Mouse (Mus musculus) heart, embryonic 14.5 days (tissue): ENCODE results near the gene Pik3cd. TPM values are rescaled to one million over a fixed set of nuclear protein-coding genes. Genes with fewer than 3 reads are reported as not detected.

Experiments
- ATAC-seq: fragments of 200-750 bp; cut with Nextera tagmentation; 2 replicates; pipeline ENCODE4 v1.8.0; 2017; ENCODE audit warnings: low read depth, moderate TSS enrichment; ENCODE audit not compliant: insufficient number of reproducible peaks, insufficient read depth, low FRiP score
- H3K27ac ChIP-seq, 2 experiments: fragments of 200-500 bp in 1 of 2; fragments of 300-500 bp in 1 of 2; sonication (generic) in 1 of 2; replicated peaks in 1 of 2; 2 replicates each; pipeline ENCODE4 v1.5.1; 2012 to 2014; ENCODE audit warnings: low read depth in 2 of 2, low read length in 2 of 2, control low read depth in 1 of 2, mild to moderate bottlenecking in 1 of 2, mixed read lengths in 1 of 2; ENCODE audit not compliant: control insufficient read depth in 1 of 2, insufficient read depth in 1 of 2
- H3K27me3 ChIP-seq: fragments of 300-500 bp; sonication (generic); 2 replicates; pipeline ENCODE4 v1.6.1; 2014; ENCODE audit warnings: mild to moderate bottlenecking, low read length, control low read depth; ENCODE audit not compliant: control insufficient read depth, insufficient read depth
- H3K36me3 ChIP-seq: fragments of 300-500 bp; sonication (generic); 2 replicates; pipeline ENCODE4 v1.6.1; 2014; ENCODE audit warnings: mild to moderate bottlenecking, control low read depth, low read length, mixed read lengths; ENCODE audit not compliant: control insufficient read depth, insufficient read depth
- H3K4me1 ChIP-seq, 2 experiments: fragments of 200-500 bp in 1 of 2; fragments of 300-500 bp in 1 of 2; sonication (generic) in 1 of 2; 2 replicates each; pipeline ENCODE4 v1.6.1; 2012 to 2014; ENCODE audit warnings: low read length in 2 of 2, control low read depth in 1 of 2, mixed read lengths in 1 of 2; ENCODE audit not compliant: control insufficient read depth in 2 of 2, insufficient read depth in 2 of 2
- H3K4me2 ChIP-seq: fragments of 300-500 bp; sonication (generic); 2 replicates; pipeline ENCODE4 v1.6.1; 2014; ENCODE audit warnings: mild to moderate bottlenecking, low read length
- H3K4me3 ChIP-seq, 2 experiments: fragments of 200-500 bp in 1 of 2; fragments of 300-500 bp in 1 of 2; sonication (generic) in 1 of 2; 2 replicates each; pipeline ENCODE4 v1.5.1; 2012 to 2014; ENCODE audit warnings: low read length in 2 of 2, mild to moderate bottlenecking in 2 of 2, control low read depth in 1 of 2, low read depth in 1 of 2, moderate library complexity in 1 of 2; ENCODE audit not compliant: control insufficient read depth in 1 of 2, insufficient read depth in 1 of 2
- H3K9ac ChIP-seq: fragments of 300-500 bp; sonication (generic); 2 replicates; pipeline ENCODE4 v1.6.1; 2014; ENCODE audit warnings: mild to moderate bottlenecking, low read length
- H3K9me3 ChIP-seq: fragments of 300-500 bp; sonication (generic); 2 replicates; pipeline ENCODE4 v1.6.1; 2016; ENCODE audit warnings: low read length, control low read depth; ENCODE audit not compliant: control insufficient read depth
- WGBS: fragments of 180-500 bp; shearing (Covaris S2); extraction: QIAGEN DNeasy Blood & Tissue Kit; methylation state at CpG from one replicate; pipeline ENCODE4 v1.1.7; 2014; 5-methylcytosine and 5-hydroxymethylcytosine counted together
- polyA plus RNA-seq: library from polyadenylated mRNA; unstranded; fragments of >200 nt; fragmentation: Nextera tagmentation; extraction: Ambion mirVana; gene quantifications from 2 replicates; pipeline ENCODE4 v1.2.1, GENCODE M21; 2014

The Pik3cd gene
- polyA plus RNA-seq, 1 experiment from 2014 or later: 3.1 TPM

GRCm38 (mm10) chr4:149609256-149610025 is 92.9 kb downstream of the Pik3cd start:
- ATAC-seq: no peak
- H3K4me3 ChIP-seq: no peak overlapping the region
- H3K4me1 ChIP-seq: peaks cover 10 to 14% of the 10 kb centered on the region in 2 experiments; a peak in 3 of 4 replicates
- no peak overlapping the region for H3K9ac ChIP-seq
- H3K27ac ChIP-seq: no peak overlapping the region
- H3K9me3 ChIP-seq: no peaks in the 10 kb centered on the region
- 0 out of 2 replicates have a peak, but pooled peaks cover 10% of the 10 kb centered on the region for H3K27me3 ChIP-seq
- no peaks in the 10 kb centered on the region for H3K36me3 ChIP-seq
- H3K4me2 ChIP-seq: no peak overlapping the region
- 70% methylated on average over 8 of the region's 8 CpGs for WGBS

GRCm38 (mm10) chr4:149608309-149608638 is 94.1 kb downstream of the Pik3cd start:
- H3K4me3 ChIP-seq: no peak overlapping the region
- 78% methylated on average over 6 of the region's 6 CpGs for WGBS
- 0 out of 2 replicates have a peak, but pooled peaks cover 11% of the 10 kb centered on the region for H3K27me3 ChIP-seq
- no peaks in the 10 kb centered on the region for H3K9me3 ChIP-seq
- H3K27ac ChIP-seq: no peak overlapping the region
- H3K9ac ChIP-seq: no peak overlapping the region
- no peak for ATAC-seq
- H3K36me3 ChIP-seq: no peaks in the 10 kb centered on the region
- no peak overlapping the region for H3K4me2 ChIP-seq
- H3K4me1 ChIP-seq: peaks cover 10 to 14% of the 10 kb centered on the region in 2 experiments; a peak in 3 of 4 replicates

GRCm38 (mm10) chr4:149607591-149608308 is 94.6 kb downstream of the Pik3cd start:
- Histone ChIP-seq H3K27ac (no peak overlapping the region), H3K9ac (no peak overlapping the region), H3K4me2 (no peak overlapping the region), H3K4me3 (no peak overlapping the region), H3K4me1 (peaks cover 10 to 14% of the 10 kb centered on the region in 2 experiments; a peak in 3 of 4 replicates), H3K36me3 (no peaks in the 10 kb centered on the region), H3K9me3 (no peaks in the 10 kb centered on the region), H3K27me3 (0 out of 2 replicates have a peak, but pooled peaks cover 16% of the 10 kb centered on the region)
- no peak; the same call in 1 of the 2 replicates for ATAC-seq
- WGBS: 46% methylated on average over 20 of the region's 20 CpGs

GRCm38 (mm10) chr4:149606766-149607358 is 95.5 kb downstream of the Pik3cd start:
- Histone ChIP-seq H3K9me3 (no peaks in the 10 kb centered on the region), H3K27me3 (0 out of 2 replicates have a peak, but pooled peaks cover 17% of the 10 kb centered on the region), H3K4me3 (no peak overlapping the region), H3K4me1 (peaks cover 11 to 15% of the 10 kb centered on the region in 2 experiments; a peak in 3 of 4 replicates), H3K36me3 (no peaks in the 10 kb centered on the region), H3K4me2 (no peak overlapping the region; the same call in 1 of the 2 replicates), H3K9ac (no peak overlapping the region), H3K27ac (no peak overlapping the region)
- no peak for ATAC-seq
- 49% methylated on average over 15 of the region's 15 CpGs for WGBS

- ATAC-seq: no peak
- Histone ChIP-seq H3K27ac (no peak overlapping the region), H3K4me1 (peaks cover 18 to 21% of the 10 kb centered on the region in 2 experiments; a peak in 3 of 4 replicates), H3K27me3 (0 out of 2 replicates have a peak, but pooled peaks cover 17% of the 10 kb centered on the region), H3K4me3 (no peak overlapping the region), H3K9ac (no peak overlapping the region), H3K9me3 (no peaks in the 10 kb centered on the region), H3K4me2 (no peak overlapping the region), H3K36me3 (no peaks in the 10 kb centered on the region)
- WGBS: 65% methylated on average over 18 of the region's 18 CpGs
These were observed 96.3 kb downstream of the Pik3cd start for GRCm38 (mm10) chr4:149606056-149606455.

GRCm38 (mm10) chr4:149604518-149604917 is 97.9 kb downstream of the Pik3cd start:
- Histone ChIP-seq H3K27ac (no peak overlapping the region), H3K4me1 (peaks cover 22 to 23% of the 10 kb centered on the region in 2 experiments; a peak in 3 of 4 replicates), H3K9ac (no peak overlapping the region), H3K36me3 (no peaks in the 10 kb centered on the region), H3K4me2 (no peak overlapping the region), H3K4me3 (no peak overlapping the region), H3K9me3 (no peaks in the 10 kb centered on the region), H3K27me3 (0 out of 2 replicates have a peak, but pooled peaks cover 17% of the 10 kb centered on the region)
- no peak for ATAC-seq
- 74% methylated on average over 3 of the region's 3 CpGs for WGBS

- H3K27me3 ChIP-seq: 0 out of 2 replicates have a peak, but pooled peaks cover 17% of the 10 kb centered on the region
- 47% methylated on average over 1 of the region's 1 CpGs for WGBS
These were observed 98.5 kb downstream of the Pik3cd start for GRCm38 (mm10) chr4:149603860-149604259.

More at GRCm38 (mm10) chr4:149603860-149604259, 98.5 kb downstream of the Pik3cd start:
- ATAC-seq: no peak
- Histone ChIP-seq H3K4me2 (no peak overlapping the region), H3K4me1 (peaks cover 18 to 23% of the 10 kb centered on the region in 2 experiments; a peak in 3 of 4 replicates), H3K27ac (no peak overlapping the region), H3K4me3 (no peak overlapping the region), H3K9me3 (no peaks in the 10 kb centered on the region), H3K9ac (no peak overlapping the region), H3K36me3 (no peaks in the 10 kb centered on the region)
